Mouse (Mus musculus): ENCODE measurements around the gene Kcns1.
A peak's percentile ranks its signal among the peaks of the same experiment; 100 is the strongest.

The Kcns1 gene

DNA sequence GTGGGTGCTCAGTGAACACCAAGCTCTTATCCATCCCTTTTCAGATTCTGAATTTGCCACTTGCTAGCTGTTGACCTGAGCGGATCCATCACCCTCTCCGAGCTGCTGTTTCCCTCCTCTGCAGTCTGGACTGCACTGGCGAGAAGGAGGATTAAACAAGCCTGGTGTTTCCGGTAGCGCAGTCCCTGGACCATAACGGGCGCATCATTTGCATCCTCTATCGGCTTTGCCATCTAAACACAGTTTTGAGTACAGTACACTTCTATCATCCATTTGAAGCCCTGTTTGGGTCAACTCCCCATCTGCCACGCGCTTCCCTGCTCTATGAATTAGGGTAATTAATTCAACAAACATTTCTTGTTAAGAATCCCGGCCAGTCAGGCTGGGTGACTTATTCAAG, 587 bp downstream of the Kcns1 start:
- no peak for DNase-seq

DNA sequence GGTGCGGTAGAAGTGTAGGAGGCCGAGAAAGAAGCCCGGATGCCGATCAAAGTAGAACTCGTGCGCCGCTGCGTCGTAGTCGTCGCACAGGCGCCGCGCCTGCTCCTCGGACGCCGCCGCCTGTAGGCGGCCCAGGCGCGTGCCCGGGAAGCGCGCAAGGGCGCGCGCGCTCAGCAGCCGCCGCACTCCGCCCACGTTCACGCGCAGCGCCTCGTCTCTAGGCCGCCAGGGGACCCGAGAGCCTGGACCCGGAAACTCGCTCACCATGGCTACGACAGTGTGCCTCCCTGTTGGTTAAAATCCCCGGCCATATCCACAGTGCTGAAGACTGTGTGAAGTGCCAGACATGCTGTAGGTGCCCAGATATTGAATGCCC, 2.4 kb downstream of the Kcns1 start:
- DNase-seq = peak; percentile 32

DNA sequence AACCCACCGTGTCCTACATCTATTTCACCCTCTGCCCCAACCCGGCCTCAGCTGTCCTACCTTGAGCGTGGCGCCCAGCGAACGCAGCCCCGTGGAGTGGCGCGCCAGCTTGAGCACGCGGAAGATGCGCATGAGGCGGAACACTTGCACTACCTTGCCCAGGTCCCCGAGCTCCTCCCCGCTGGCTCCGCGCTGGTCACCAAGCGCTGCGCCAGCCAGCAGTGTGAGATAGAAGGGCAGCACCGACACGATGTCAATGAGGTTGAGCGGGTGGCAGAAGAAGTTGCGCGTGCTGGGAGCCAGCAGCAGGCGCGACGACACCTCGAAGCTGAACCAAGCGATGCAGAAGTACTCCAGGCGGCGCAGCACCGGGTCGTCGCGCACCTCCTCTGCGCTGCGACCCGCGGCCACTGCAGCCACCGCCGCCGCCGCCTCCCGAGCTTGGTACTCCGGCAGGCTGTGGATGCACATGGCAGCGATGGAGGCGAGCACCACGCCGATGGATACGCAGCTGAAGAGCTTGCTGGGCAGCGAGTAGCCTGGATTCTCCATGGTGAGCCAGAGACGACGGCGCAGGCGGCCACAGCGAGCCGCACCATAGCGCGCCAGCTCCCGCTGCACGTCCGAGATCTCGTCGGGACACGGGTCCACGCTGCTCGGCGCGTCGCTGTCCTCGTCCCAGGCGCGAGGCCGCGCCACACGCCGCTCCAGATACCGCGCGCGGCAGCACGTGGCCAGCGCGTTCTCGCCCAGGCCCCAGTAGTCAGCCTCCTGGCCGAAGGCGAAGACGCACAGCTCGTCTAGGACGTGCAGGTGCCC, 3.0 kb downstream of the Kcns1 start:
- DNase-seq = peak; percentile 18

DNA sequence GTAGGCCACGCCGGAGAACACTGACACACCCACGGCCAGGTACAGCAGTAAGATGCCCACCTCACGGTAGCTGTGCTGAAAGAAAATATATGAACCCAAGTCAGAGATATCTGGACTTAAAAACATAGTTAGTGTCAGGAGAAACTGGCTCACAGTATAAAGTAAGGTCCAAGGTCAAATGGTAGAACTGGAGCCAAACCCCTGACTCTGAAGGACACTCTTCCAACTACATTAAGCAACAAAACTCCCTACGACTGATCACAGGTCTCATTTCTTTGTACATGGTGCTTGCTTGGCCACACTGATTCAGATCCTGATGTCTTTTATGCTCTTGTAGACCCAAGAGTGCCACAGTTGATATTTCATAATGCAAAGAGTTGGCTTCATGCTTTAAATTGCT, 6.0 kb downstream of the Kcns1 start:
- DNase-seq = no peak

DNA sequence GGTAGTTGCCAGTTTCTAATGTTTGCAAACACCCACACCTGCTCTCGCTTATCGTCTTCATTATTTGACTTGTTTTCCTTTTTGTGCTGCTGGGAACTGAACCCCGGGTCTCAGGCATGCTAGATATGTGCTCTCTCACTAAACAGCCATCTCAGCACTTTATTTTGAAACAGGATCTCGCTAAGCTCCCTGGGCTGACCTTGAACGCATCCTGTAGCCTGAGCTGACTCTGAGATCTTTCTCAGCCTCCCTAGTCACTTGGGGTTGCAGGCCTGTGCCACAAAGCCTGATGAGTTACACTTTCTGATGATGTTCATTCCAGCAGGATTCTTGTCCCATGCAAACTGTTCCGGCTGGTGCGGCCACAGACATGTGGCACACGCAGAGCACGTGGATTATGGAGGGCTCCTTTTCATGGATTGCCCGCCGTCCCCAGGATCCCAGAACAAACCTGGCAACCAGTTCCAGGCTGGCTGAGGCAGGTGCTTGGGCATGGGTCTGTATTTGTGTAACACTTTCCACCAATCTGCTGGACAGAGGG, 9.3 kb downstream of the Kcns1 start:
- DNase-seq = no peak

DNA sequence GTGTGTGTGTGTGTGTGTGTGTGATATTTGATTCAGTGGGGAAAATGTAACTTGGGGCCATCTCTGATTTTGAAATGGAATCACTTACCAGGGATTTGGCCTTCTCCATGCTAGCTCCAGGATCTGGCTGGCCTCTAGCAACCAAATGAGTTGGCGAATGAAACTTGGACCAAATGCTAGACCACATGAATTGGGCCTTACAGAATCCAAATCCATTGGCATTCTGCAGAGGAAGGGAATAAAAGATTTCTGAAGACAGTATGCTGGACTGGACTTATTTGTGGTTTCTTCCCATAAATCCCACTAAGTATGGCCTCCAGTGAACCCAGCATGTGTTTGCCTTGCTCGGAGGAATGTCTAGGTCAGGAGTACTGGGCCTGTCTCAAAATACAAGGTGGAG, 12.1 kb downstream of the Kcns1 start:
- DNase-seq = no peak

DNA sequence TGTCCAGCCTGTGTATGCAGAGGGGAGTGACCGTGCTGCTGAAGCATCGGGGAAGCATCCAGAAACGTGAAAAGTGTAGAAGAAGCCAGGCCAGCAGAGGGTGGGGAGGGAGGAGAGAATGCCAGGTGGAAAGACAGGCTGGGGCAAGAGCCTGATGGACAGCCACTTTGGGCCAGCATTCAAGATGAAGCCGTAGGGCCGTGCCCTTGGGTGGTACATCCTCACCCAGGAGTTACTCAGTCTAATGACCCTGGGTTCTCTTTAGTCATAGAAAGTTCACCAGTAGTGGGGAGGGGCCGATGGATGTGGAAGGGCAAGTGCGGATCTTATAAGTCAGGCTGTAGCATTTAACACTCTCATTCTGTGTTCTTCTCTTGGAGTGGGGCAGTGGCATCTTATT, 14.8 kb downstream of the Kcns1 start:
- DNase-seq = no peak

DNA sequence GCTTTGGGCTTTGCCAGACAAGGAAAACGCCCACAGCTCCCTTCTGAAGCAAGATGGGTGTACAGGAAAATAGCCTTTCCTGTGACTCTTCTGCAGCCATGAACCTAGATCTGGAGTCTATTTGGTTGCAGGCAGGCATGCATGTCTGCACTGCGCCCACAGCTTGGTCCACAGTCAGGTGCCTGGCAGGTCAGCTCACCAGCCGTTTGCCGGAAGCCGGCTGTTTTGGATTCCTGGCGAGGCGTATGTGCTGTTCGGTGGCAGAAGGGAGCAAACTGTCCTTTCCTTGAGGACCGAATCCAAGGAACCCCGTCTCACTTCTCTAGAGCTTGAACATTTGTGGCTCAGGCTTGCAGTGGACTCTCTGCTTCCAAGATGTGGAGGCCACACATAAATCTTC, 16.9 kb downstream of the Kcns1 start:
- no peak for DNase-seq

DNA sequence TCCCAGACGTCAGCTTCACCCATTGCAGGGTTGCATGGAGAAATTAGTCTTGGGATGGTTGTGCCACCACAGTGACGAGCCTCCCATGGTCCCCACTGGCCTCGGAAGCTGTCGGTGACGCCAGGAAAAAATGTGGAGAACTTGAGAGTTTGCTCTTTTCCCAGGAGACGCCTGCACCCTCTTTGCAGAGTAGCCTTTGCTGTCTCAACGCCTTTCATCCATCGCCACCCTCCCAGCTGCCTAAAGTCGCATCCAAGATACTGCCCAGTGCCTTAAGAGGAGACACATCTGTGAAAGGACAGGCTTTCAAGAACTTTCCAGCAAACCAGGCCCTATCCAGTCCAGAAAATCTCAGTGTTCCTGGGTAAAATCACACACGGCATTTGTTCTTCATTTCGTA, 18.6 kb downstream of the Kcns1 start:
- DNase-seq = no peak

DNA sequence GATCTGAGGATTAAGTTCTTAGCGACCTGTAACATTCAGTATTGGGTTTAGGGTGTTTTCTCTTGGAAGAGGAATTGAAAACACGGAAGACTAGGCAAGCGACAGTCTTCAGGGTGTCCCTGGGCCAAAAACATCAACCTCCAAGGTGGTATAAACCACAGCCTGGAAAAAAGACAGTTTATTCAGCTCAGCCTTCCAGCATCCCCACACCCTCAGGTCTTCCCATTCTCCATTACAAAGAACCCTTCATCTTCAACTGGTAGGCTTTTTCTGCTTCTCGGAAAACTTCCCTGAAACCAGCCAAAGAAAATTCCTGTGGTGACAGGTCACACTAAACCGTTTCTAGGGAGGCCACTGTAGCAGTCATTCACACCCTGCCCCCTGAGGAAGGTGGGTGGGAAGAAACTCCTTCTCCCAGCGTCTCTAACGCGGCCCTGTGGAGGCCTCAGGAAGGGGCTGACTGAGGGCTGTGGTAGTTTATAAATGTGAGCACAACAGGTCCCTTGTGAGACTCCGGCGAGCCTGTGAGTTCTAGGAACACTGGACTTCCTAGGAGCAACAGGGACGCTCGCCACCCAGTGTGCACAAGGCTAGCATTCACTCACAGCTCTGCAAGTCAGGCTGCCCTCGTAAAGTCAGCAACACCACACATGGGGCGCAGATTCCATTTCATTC, 20.7 kb downstream of the Kcns1 start:
- DNase-seq = no peak

DNA sequence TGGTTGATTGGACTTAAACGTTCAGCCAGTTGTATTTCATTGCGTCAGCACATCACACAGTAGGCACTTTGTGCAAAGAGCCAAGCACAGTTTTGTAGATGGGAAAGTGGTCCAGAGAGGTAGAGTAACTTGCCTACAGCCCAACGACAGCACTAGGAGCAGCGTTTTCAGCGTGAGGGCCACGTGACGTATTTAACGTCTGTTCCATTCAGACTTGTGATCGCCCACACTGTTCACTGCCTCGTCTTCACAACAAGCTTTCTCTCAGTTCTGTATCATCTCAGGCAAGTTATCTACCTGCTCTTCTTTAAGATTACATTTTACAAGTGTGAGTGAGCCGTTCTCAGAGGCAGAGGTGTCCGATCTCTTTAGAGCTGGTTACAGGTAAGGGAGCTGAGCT, 24.4 kb downstream of the Kcns1 start:
- DNase-seq = no peak

DNA sequence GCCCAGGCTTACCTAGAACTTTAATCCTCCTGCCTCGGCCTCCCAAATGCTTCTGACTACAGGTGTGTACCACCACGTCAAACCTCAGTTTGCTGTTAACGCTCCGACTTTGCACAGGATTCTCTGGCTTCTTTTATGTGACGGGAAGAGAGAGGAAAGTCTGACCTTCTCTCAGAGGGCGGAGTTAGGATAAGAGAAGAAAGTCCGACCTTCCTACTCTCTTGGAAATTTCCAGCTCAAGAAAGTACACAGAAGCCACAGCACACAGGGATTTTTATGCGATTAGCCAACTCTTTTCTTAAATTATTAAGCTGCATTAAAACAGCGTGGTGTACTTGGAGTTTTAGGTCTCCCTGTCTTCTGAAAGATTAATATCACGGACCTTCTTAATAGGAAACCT, 26.4 kb downstream of the Kcns1 start:
- DNase-seq = no peak

DNA sequence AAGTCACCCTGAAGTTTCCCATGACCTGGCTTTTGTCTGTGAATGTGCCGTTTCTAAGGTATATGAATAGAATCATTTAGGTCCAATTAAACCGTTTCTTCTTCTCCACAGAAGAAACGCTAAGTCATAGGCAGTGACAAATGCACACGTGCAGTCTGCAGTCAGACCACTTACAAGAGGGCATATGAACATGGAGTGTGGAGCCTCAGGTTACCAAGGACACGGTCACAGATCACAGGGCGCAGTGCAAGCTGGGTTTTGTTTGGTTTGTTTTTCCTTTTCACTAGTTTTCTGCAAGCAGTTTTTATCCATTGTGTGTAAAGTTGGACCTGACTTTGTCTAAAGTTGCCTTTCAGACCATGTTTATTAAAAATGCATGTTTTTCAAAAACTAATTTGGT, 26.9 kb downstream of the Kcns1 start:
- DNase-seq = no peak

DNA sequence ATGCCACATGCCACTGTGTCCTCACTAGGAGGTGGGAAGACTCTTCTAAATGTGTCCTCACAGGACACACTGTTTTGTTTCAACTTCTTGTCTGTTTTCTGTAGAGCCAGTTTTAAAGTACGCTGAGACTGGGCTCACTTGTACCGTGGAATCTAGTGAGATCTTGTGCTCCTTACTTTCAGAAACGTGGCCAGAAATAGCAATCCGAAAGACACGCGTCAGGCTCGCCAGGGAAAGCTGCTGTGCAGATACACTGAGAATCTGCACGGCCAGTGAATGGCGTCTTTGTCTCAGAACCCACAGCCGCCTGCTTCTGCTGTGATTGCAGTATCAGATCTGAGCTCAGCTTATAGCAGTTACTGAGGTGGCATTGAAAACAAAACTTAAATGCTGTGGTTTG, 28.9 kb downstream of the Kcns1 start:
- DNase-seq = no peak

DNA sequence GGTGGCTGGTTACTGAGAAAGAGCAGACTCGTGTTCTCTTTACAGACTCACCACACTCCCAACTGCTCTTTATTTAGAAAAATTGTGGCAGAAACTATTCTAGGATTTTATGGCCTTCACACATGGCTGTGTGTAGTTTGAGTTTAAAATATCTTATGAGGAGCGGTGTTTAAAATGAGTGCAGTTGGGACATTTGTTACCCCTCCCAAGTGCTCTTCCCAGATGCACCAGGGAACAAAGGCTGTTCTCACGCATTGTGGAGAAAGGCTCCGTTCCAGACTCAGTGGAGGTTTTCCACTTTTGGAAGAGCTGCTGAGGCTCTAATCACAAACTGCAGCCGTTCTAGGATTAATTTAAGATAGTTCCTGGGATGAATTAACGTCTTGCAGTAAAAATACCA, 33.2 kb downstream of the Kcns1 start:
- no peak for DNase-seq

DNA sequence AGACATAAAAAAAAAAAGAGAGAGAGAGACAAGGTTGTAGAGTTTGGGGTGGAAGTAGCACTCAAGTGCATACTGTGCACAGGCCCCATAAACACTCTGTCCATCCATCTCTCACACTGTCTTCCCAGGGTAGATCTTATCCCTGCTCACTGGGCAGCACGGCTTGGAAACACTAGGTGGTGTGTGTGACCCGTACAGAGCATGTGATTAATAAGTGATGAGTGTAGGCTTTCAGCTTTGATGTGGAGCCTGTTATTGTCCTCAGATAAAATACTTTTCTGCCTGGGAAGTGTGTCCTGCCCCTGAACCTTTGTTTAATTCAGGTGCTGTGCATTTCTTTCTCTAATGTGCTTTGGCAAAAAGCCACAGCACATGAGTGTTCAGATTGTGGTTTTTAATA, 34.5 kb downstream of the Kcns1 start:
- no peak for DNase-seq

DNA sequence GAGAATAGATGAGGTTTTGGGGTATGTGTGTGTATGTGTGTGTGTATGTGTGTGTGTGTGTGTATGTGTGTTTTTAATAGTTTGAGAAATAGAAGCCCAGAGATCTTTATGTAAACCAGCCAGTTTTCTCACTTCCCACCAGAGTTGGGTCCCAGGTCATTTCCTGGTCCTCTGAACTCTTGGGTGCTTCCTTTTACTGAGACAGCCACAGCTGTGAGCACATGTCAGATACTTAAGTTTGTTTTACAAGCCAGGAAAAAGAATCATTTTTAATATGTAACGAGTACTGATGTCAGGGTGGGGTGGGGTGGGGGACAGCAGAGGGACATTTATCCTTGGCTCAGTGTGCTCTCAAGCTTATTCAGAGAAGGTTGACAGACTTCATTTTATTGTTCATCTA, 35.5 kb downstream of the Kcns1 start:
- DNase-seq = peak; percentile 55

DNA sequence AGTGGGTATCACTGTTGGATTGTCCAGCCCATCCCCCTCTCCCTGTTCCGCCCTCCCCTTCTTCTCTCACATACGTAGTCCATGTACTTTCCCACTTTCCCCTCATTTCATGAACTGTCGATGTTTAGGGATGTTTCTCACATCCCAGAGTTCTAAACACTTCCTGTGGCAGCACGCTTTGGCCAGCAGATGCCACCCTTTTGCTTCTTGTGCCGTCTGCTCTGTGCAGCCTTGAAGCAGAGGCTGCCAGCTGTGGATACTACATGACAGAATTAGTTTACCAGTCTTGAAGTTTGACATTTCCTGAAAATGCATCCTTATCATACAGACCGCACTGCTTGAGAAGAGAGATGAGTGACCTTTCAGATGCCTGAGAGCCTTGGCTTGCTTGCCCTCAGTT, 36.4 kb downstream of the Kcns1 start:
- DNase-seq = peak; percentile 65

DNA sequence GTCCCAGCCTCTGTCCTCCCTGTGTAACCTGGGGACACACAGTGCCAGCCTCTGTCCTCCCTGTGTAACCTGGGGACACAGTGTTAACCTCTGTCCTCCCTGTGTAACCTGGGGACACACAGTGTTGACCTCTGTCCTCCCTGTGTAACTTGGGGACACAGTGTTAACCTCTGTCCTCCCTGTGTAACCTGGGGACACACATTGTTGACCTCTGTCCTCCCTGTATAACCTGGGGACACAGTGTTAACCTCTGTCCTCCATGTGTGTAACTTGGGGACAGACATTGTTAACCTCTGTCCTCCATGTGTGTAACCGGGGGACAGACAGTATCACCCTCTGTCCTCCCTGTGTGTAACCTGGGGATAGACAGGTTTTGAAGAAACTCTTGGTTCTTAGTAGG, 39.3 kb downstream of the Kcns1 start:
- no peak for DNase-seq

DNA sequence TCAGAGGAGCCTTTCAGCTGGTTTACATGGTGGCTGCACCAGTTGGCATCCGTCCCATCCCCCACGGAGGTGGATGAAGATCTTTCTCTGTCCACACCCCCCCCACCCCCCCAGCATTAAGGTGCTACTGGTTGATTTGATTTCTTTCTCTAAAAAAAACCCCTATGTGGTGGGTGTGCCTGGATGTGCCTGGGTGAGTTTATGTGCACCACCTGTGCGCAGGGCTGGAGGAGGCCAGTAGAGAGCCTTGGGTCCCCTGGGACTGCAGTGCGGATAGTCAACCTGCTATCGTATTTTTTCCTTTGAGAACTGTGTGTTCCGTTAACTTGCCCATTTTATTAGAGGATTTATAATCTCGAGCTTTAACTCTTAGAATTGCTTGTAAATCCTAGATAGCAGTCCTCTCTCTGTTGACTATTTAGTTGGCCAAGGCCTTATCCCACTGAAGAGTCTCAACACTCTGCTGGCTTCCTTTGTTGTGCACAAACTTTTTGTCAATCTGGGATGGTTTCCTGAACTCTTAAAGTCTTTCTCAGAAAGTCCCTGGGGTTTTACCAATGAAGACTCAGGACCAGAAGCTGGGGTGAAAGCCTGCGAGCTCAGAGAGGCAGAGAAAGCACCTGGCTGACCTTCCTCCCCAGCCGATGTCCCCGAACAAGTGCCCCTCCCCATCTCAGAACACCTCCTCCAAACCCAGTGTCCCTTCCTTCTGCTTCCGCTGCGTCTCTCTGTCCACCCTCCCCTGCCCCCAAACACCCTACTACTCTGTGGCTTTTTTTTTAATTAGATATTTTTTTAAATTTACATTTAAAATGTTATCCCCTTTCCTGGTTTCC, 42.1 kb downstream of the Kcns1 start:
- DNase-seq = no peak

DNA sequence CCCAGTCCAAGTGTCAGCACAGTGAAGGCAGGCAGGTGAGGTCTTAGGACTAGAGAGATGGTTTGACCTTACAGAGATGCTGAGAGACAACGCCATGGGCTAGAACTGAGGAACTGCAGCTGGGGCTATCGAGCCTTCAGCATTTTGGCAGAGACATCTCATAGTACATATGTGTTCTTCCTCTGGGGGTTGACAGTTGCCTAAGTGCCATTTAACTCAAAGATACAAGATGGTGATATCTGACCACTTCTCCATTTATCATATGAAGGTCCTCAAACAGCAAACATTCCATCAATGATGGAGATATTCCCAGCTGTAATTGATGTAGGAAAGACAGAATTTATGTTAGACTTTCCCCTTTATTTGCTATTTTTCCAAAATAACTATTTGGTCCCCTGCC, 43.6 kb downstream of the Kcns1 start:
- DNase-seq = no peak

DNA sequence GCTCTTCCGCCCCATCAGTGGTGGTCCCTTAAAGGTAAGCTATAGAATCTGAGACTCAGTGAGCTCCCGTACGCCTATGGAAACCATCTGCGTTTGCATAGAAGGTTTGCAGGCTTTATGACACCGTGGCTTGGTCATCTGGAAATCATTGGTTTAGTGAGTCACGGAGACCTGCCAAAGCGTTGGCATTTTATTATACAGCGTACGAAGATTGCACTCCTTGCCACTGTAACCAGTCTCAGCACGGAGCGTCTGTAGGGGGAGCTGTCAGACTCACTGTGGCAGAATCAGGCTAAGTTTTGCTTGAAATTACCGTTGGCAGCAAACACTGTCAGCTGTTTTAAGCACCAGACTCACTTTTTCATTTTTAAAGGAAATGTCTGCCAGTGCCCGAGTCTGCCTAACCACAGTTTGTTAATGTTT, 44.4 kb downstream of the Kcns1 start:
- DNase-seq = peak; percentile 68

DNA sequence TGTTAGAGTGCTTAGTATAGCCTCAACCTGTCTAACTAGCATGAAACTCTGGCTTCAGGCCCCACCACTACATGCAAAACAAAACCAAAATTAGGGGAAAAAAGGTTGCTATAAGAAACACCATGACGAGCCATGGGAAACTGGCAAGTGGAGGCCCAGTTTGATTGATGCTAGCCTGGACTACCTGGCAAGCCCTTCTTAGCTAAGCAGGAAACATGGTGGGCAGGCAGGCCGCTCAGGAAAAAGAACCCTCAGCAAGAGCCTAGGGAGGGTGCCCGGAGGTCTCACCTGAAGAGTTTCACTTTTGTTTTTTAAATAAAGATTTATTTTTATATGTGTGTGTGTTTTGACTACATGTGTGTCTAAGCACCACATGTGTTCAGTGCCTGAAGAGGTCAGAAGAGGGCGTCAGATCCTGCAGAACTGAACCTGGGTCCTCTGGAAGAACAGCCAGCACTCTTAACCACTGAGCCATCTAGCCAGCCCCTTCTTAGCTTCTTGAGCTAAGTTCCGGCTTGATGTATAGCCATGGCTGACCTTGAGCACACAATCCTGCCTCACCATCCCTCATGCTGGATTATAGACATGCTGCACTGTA, 47.6 kb downstream of the Kcns1 start:
- DNase-seq = no peak
